Mouse (Mus musculus) heart, embryonic 12.5 days (tissue): ENCODE measurements around the gene Dnajc2. TPM values are rescaled to one million over a fixed set of nuclear protein-coding genes. Genes with fewer than 3 reads are reported as not detected.
A peak's percentile ranks its signal among the peaks of the same experiment; 100 is the strongest.

Source experiments
- ATAC-seq: fragments of 200-750 bp; cut with Nextera tagmentation; 2 replicates; pipeline ENCODE4 v1.8.0; 2017; ENCODE audit warnings: moderate TSS enrichment, moderate library complexity; ENCODE audit not compliant: insufficient number of reproducible peaks, low FRiP score
- H3K27ac ChIP-seq: fragments of 300-500 bp; sonication (generic); 2 replicates; pipeline ENCODE4 v1.5.1; 2016; ENCODE audit warnings: mild to moderate bottlenecking, moderate library complexity; ENCODE audit not compliant: poor library complexity, severe bottlenecking
- H3K27me3 ChIP-seq: fragments of 300-500 bp; sonication (generic); replicated peaks from 2 replicates; pipeline ENCODE4 v1.6.1; 2016; ENCODE audit warnings: mild to moderate bottlenecking, moderate library complexity
- H3K36me3 ChIP-seq: fragments of 300-500 bp; sonication (generic); 2 replicates; pipeline ENCODE4 v1.6.1; 2016; ENCODE audit warnings: mild to moderate bottlenecking, moderate library complexity
- H3K4me1 ChIP-seq: fragments of 300-500 bp; sonication (generic); replicated peaks from 2 replicates; pipeline ENCODE4 v1.6.1; 2016; ENCODE audit warnings: mild to moderate bottlenecking
- H3K4me2 ChIP-seq: fragments of 300-500 bp; sonication (generic); 2 replicates; pipeline ENCODE4 v1.6.1; 2016; ENCODE audit warnings: mild to moderate bottlenecking, moderate library complexity
- H3K4me3 ChIP-seq: fragments of 300-500 bp; sonication (generic); 2 replicates; pipeline ENCODE4 v1.5.1; 2016; ENCODE audit warnings: mild to moderate bottlenecking
- H3K9ac ChIP-seq: fragments of 300-500 bp; sonication (generic); 2 replicates; pipeline ENCODE4 v1.6.1; 2016; ENCODE audit warnings: mild to moderate bottlenecking, moderate library complexity
- H3K9me3 ChIP-seq: fragments of 300-500 bp; sonication (generic); replicated peaks from 2 replicates; pipeline ENCODE4 v1.6.1; 2016; ENCODE audit warnings: mild to moderate bottlenecking, moderate library complexity
- whole genome bisulfite sequencing: fragments of 180-500 bp; shearing (Covaris S2); methylation state at CpG from one replicate; pipeline ENCODE4 v1.1.7; 2016; 5-methylcytosine and 5-hydroxymethylcytosine counted together
- polyA plus RNA-seq: library from polyadenylated mRNA; unstranded; fragments of >200 nt; fragmentation: Nextera tagmentation; extraction: Ambion mirVana; gene quantifications from 2 replicates; pipeline ENCODE4 v1.2.1, GENCODE M21; 2016

Gene Dnajc2
- polyA plus RNA-seq, 1 experiment from 2014 or later: 63.0 TPM

DNA sequence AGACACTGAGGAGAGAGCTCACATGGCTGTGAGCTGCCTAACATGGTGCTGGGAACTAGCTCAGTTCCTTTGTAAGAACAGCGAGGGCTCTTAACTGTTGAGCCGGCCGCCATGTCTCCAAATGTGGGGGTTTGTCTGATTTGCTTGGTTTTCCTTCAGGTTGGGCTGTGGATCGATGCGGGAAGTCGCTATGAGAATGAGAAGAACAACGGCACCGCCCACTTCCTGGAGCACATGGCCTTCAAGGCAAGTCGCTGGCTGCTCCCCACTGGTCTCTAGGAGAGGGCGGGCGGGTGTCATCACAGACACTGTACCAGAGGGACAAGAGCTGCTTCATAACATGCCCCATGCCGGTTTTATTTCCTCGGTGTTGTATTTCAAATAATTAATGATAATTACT is 45.2 kb downstream of the Dnajc2 start:
- H3K4me3 ChIP-seq: no peak overlapping the region
- no peaks in the 10 kb centered on the region for H3K9me3 ChIP-seq
- WGBS: 89% methylated on average over 13 of the region's 13 CpGs
- H3K4me2 ChIP-seq: no peak overlapping the region
- peaks cover 11% of the 10 kb centered on the region for H3K4me1 ChIP-seq
- ATAC-seq: no peak
- H3K36me3 ChIP-seq: peaks cover 56% of the 10 kb centered on the region
- H3K27me3 ChIP-seq: no peaks in the 10 kb centered on the region
- H3K27ac ChIP-seq: no peak overlapping the region
- H3K9ac ChIP-seq: no peak overlapping the region

DNA sequence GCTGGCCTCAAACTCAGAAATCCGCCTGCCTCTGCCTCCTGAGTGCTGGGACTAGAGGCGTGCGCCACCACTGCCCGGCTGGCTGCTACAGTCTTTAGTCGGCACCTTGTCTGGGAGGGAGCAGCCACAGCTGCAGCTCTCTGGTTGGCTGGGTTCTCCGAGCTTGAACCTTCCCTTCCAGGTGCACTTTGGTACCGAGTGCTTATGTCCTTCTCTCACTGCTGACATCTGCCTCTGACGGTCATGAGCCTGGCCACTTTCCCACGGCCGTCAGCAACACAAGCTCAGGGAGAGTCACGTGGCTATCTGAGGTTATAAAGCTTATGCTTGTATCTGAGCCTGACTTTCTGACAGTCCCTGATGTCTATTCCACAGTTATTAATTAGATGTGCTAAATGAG is 45.9 kb downstream of the Dnajc2 start:
- Histone ChIP-seq H3K9me3 (no peaks in the 10 kb centered on the region), H3K4me2 (no peak overlapping the region), H3K27ac (no peak overlapping the region), H3K27me3 (no peaks in the 10 kb centered on the region), H3K4me3 (no peak overlapping the region), H3K9ac (no peak overlapping the region), H3K4me1 (peaks cover 11% of the 10 kb centered on the region), H3K36me3 (peaks cover 48% of the 10 kb centered on the region)
- no peak for ATAC-seq
- WGBS: 88% methylated on average over 11 of the region's 11 CpGs

DNA sequence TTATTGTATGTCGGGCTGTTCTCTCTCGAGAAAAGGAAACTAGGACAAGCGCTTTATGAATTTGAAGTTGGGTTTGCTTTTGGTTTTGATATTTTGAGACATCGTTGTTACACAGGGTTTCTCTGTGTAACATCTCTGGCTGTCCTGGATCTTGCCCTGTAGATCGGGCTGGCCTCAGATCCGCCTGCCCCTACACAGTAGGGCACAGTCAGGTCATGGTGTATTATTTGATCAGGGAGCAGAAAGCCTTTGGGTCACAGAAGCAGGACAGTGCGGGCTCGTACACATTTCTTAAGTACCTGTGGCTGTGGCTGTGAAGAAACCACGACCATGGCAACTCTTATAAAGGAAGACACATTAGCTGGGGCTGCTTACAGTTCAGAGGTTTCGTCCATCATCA is 47.4 kb downstream of the Dnajc2 start:
- H3K36me3 ChIP-seq: peaks cover 33% of the 10 kb centered on the region
- H3K9ac ChIP-seq: peak overlapping the region; percentile 93
- H3K4me1 ChIP-seq: peaks cover 14% of the 10 kb centered on the region
- peak overlapping the region; percentile 90 for H3K4me2 ChIP-seq
- no peaks in the 10 kb centered on the region for H3K27me3 ChIP-seq
- ATAC-seq: no peak
- WGBS: 24% methylated on average over 10 of the region's 10 CpGs
- H3K27ac ChIP-seq: no peak overlapping the region
- H3K9me3 ChIP-seq: no peaks in the 10 kb centered on the region
- peak overlapping the region; percentile 94 for H3K4me3 ChIP-seq

DNA sequence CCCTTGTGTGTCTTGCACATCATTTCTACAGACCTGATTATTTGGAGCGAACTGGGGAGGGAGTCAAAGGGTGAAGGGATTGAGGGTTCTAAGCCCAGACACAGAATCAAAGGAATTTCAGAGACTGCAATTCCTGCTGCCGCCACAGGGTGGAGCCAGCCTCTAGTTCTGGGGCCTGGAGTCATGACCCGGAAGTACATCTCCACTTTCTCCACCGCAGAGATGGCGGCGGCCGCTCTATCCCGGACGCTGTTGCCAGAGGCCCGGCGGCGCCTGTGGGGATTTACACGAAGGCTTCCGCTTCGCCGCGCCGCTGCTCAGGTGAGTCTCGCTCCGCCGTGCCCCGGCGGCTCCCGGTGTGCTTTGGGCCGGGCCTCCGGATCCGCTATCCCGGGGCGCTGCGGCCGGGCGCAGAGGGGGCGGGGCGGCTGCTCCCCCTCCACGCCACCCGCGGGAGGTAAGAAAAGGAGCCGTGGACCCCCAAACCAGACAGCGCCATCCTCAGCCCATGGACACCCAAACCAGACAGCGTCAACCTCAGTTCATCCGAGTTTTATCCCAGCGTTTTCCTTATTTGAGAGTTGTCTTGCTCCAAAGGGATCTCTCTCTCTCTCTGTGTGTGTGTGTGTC is 48.0 kb downstream of the Dnajc2 start, which contains the start of gene Pmpcb:
Gene Pmpcb, plus strand, starts transcription at position 186 of the 630 bp plus-strand sequence.
- H3K4me3 ChIP-seq: peak within 1 kb of the TSS; percentile 94
- ATAC-seq: peak; percentile 80
- peaks cover 28% of the 10 kb centered on the region for H3K36me3 ChIP-seq
- H3K4me1 ChIP-seq: peaks cover 16% of the 10 kb centered on the region
- peak within 1 kb of the TSS; percentile 93 for H3K9ac ChIP-seq
- H3K27ac ChIP-seq: peak within 1 kb of the TSS; percentile 57; the same call in 1 of the 2 replicates
- H3K27me3 ChIP-seq: no peaks in the 10 kb centered on the region
- WGBS: under 1% methylated on average over 38 of the region's 42 CpGs
- H3K4me2 ChIP-seq: peak within 1 kb of the TSS; percentile 90
- H3K9me3 ChIP-seq: no peaks in the 10 kb centered on the region

DNA sequence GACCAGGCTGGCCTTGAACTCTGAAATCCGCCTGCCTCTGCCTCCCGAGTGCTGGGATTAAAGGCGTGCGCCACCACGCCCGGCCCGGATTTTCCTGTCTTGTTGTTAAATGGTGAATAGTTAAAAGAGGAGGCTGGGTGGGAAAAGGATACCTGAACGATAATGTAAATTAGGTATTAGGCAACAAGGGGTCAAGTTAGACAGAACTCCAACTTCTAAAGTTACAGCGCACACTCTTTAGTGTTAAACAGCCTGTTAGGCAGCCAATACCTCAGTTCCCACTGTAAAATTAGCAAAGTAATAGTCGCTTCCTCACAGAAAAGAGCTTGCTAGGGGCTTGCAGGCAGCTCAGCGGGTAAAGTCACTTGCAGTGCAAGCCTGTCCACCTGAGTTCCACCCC is 49.0 kb downstream of the Dnajc2 start:
- no peak for ATAC-seq
- peaks cover 18% of the 10 kb centered on the region for H3K36me3 ChIP-seq
- peaks cover 16% of the 10 kb centered on the region for H3K4me1 ChIP-seq
- H3K9ac ChIP-seq: no peak overlapping the region
- H3K9me3 ChIP-seq: no peaks in the 10 kb centered on the region
- H3K27ac ChIP-seq: no peak overlapping the region
- 79% methylated on average over 11 of the region's 11 CpGs for WGBS
- H3K27me3 ChIP-seq: no peaks in the 10 kb centered on the region
- no peak overlapping the region for H3K4me2 ChIP-seq
- H3K4me3 ChIP-seq: no peak overlapping the region

DNA sequence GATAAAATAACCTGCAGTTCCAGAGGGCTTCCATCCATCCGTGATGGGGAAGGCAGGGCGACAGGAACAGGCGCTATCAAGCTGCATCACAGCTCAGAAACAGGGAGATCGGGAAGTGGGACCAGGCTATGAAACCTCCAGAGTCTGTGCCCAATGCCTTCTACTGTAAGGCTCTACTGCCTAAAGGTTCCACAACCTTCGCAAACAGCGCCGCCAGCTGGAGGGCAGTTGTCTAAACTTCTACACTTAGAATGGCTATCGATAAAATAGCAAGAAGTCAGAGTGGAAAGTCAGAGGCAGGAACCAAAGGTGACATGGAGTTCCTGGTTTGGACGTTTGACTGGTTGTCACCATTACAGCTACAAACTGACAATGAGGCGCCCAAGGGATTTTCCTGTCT is 49.5 kb downstream of the Dnajc2 start:
- H3K9ac ChIP-seq: no peak overlapping the region
- 22% methylated on average over 10 of the region's 10 CpGs for WGBS

DNA sequence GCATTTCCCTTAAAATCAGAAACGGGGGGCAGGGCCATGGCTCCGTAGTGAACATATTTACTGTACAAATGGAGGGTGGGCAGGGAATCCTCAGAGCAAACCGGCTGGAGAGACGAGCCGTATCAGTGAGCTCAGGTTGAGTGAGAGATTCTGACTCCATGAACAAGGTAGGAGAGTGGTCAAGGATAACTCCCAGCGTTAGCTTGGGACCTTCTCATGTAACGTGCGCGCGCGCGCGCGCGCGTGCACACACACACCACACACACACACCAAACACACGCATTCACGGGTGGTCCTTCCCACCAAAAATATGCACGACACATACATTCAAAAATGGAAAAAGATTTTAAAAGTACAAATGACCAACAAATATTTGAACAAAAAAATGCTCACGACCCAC is 50.0 kb downstream of the Dnajc2 start:
- no peak for ATAC-seq
- H3K27me3 ChIP-seq: no peaks in the 10 kb centered on the region
- H3K36me3 ChIP-seq: peaks cover 12% of the 10 kb centered on the region
- WGBS: 78% methylated on average over 20 of the region's 20 CpGs
- H3K4me3 ChIP-seq: peak overlapping the region; percentile 14
- H3K4me1 ChIP-seq: peaks cover 16% of the 10 kb centered on the region
- H3K9ac ChIP-seq: no peak overlapping the region
- H3K27ac ChIP-seq: no peak overlapping the region
- H3K9me3 ChIP-seq: no peaks in the 10 kb centered on the region
- H3K4me2 ChIP-seq: peak overlapping the region; percentile 46

More for the DNA sequence above, 49.5 kb downstream of the Dnajc2 start:
- peaks cover 16% of the 10 kb centered on the region for H3K4me1 ChIP-seq
- peaks cover 16% of the 10 kb centered on the region for H3K36me3 ChIP-seq
- peak overlapping the region; percentile 46 for H3K4me2 ChIP-seq
- peak overlapping the region; percentile 14 for H3K4me3 ChIP-seq
- no peaks in the 10 kb centered on the region for H3K27me3 ChIP-seq
- no peak for ATAC-seq
- no peaks in the 10 kb centered on the region for H3K9me3 ChIP-seq
- no peak overlapping the region for H3K27ac ChIP-seq

DNA sequence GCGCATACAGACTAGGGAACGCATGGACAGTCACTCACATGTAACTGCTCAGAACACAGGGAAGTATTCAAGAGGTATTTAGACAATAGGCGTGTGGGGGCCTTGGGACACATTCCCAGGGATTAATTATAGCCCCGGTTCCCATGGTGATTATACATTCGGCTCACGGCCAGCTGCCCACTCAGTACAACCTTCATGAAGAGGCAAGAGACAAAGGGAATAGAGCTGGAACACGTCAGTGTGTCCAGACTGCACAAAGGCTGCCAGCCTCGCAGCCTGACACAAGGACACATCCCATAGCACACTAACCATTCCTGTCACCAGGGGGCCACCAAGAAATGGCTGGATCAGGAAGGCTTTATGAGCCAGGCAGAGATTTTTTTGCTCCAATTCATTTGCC is 52.1 kb downstream of the Dnajc2 start:
- H3K4me1 ChIP-seq: peaks cover 10% of the 10 kb centered on the region
- no peak overlapping the region for H3K4me2 ChIP-seq
- no peaks in the 10 kb centered on the region for H3K9me3 ChIP-seq
- H3K9ac ChIP-seq: no peak overlapping the region; the same call in 1 of the 2 replicates
- peak overlapping the region; percentile 61 for H3K27ac ChIP-seq
- no peak overlapping the region for H3K4me3 ChIP-seq
- ATAC-seq: peak; percentile 72
- 35% methylated on average over 8 of the region's 8 CpGs for WGBS
- no peaks in the 10 kb centered on the region for H3K36me3 ChIP-seq
- no peaks in the 10 kb centered on the region for H3K27me3 ChIP-seq

DNA sequence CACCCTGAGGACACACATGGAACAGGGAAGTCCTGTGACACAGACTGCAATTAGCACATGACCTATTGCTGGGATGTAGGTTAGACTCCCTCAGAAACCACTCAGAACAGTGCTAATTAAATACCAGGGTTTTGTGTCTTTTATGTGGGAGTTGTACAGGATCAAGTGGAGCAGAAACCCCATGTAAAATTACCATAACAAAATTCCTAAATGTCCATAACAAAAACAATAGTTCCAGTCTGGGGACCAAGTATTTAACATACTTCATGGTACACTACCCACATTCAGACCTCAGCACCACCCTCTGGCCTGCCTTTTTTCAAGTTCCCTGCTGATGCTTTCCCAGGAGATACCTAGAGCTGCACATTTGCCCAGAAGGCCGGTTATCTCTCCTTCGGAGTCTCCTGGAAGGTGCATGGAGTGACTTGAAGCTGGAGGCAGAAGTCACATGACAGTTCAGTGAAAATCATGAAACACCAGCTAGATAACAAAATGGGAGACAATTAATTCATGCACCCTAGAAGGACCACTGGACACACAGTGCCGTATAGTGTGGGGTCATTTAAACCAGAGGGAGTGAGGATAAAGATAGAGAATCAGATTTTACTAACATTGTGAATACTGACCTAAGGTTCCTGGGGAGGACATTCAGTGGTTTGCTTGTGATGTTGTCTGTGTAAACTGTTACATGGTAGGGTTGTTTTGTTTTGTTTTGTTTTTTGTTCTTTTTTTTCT is 52.7 kb downstream of the Dnajc2 start:
- Histone ChIP-seq H3K27me3 (no peaks in the 10 kb centered on the region), H3K4me2 (no peak overlapping the region), H3K27ac (peak overlapping the region; percentile 61), H3K9me3 (no peaks in the 10 kb centered on the region), H3K9ac (no peak overlapping the region), H3K4me3 (no peak overlapping the region), H3K4me1 (0 out of 2 replicates have a peak, but pooled peaks cover 5% of the 10 kb centered on the region), H3K36me3 (no peaks in the 10 kb centered on the region)
- WGBS: 63% methylated on average over 3 of the region's 3 CpGs
- no peak for ATAC-seq

DNA sequence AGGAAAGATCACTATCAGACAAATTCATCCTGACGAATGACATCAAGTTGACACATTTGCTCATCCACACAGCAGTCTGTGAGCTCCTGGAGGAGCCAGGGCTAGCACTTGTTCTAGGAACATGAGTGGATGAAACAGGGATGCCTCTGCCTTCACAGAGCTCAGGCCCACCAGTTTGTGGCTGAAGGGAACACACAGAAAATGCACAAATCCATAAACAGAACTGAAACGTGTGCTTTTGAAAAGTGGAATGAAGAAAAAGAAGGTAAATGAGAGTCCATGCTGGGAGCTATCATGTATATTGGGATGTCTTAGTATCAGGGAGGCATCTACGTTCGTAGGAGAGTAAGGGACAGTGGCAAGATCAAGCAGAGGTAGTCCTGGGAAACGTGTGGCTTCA is 55.9 kb downstream of the Dnajc2 start:
- Histone ChIP-seq H3K27ac (no peak overlapping the region), H3K4me3 (no peak overlapping the region), H3K36me3 (no peaks in the 10 kb centered on the region), H3K27me3 (no peaks in the 10 kb centered on the region), H3K4me1 (peaks cover 14% of the 10 kb centered on the region), H3K4me2 (no peak overlapping the region), H3K9ac (no peak overlapping the region), H3K9me3 (no peaks in the 10 kb centered on the region)
- 74% methylated on average over 5 of the region's 5 CpGs for WGBS
- no peak for ATAC-seq

DNA sequence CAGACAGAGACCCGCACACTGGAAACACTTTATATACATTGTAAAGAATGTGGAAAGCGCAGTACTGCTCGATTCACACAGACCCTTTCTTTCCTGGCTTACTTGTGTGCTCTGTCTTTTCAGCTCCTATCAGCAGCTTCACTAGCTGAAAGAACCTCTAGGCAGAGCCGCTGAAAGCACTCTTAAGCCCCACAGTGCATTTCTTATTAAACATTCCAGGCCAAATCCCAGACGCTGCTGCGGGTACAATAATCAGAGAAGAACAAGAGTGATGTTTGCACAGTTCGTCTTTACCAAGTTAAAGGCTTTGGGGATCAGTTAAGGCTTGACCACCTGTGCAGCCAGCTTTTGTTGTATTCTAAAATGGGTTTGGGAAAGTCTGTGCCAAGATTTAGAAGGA is 60.2 kb downstream of the Dnajc2 start:
- no peak for ATAC-seq

More for the DNA sequence above, 60.2 kb downstream of the Dnajc2 start:
- Histone ChIP-seq H3K9ac (no peak overlapping the region), H3K4me2 (peak overlapping the region; percentile 25; the same call in 1 of the 2 replicates), H3K27me3 (no peaks in the 10 kb centered on the region), H3K4me3 (no peak overlapping the region), H3K27ac (peak overlapping the region; percentile 64), H3K36me3 (no peaks in the 10 kb centered on the region), H3K9me3 (0 out of 2 replicates have a peak, but pooled peaks cover 3% of the 10 kb centered on the region), H3K4me1 (peaks cover 9% of the 10 kb centered on the region)
- 28% methylated on average over 7 of the region's 7 CpGs for WGBS
